Mouse (Mus musculus) thymus, adult 2 months (tissue): ENCODE measurements around the gene Cdh13.

Source experiments
- CTCF ChIP-seq: fragments of 200-500 bp; IDR thresholded peaks from 2 replicates; pipeline ENCODE4 v1.5.1; 2012; ENCODE audit warnings: mild to moderate bottlenecking, control low read depth, low read length, moderate library complexity, borderline replicate concordance; ENCODE audit not compliant: control insufficient read depth, poor library complexity, insufficient read depth; ENCODE audit errors: extremely low read depth
- POLR2A ChIP-seq: fragments of 200-500 bp; IDR thresholded peaks from 2 replicates; pipeline ENCODE4 v1.6.1; 2012; ENCODE audit warnings: mild to moderate bottlenecking, low read length, control low read depth, moderate library complexity; ENCODE audit not compliant: control insufficient read depth, poor library complexity, insufficient read depth; ENCODE audit errors: extremely low read depth

GRCm38 (mm10) chr8:119109655-119110054 is 826.1 kb downstream of the Cdh13 start:
- TF ChIP-seq POLR2A (no peak), CTCF (no peak)
